Mouse (Mus musculus): ENCODE results near the gene H3f3b. TPM values are rescaled to one million over a fixed set of nuclear protein-coding genes. Genes with fewer than 3 reads are reported as not detected.
A peak's percentile ranks its signal among the peaks of the same experiment; 100 is the strongest.

H3f3b gene
- total and polyA plus RNA-seq, 2 experiments from 2014 or later = 627 to 2,179 TPM

DNA sequence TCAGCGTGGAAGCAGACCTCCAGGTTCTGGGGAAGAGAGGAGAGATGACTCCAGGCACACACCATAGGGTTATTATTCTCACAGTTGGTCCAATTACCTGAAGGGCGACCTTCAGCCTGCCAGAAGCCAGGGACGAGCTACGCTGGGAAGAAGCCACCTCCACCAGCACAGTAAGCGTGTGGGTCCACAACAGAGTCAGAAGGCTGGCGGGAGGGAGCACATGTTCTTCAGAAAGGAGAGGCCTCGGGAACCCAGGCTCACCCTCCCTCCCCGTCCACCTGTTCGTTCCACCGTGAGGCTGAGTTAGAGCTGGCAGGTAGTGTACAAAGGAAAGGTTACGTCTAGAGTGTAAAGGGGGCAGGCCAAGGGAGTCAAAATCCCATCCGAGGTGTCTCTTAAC, 37.6 kb upstream of the H3f3b start:
- no peak for TF ChIP-seq CTCF (IDR thresholded peaks at IDR 0.05; ENCODE audit: low read depth)
- H3K9ac ChIP-seq (replicated peaks; ENCODE audit: low read length) = no peak overlapping the region
- H3K36me3 ChIP-seq (ENCODE audit: insufficient read depth, low read length) = peaks cover 3% of the 10 kb centered on the region; the same call in 1 of the 2 replicates
- H3K27ac ChIP-seq = no peak overlapping the region
- no peak overlapping the region for H3K4me2 ChIP-seq (ENCODE audit: low read depth, low read length)
- no peak for DNase-seq (ENCODE audit: low spot score)
- ATAC-seq = no peak
- H3K4me1 ChIP-seq (ENCODE audit: insufficient read depth, low read length) = 0 out of 2 replicates have a peak, but pooled peaks cover 4% of the 10 kb centered on the region
- WGBS = 88% methylated on average over 12 of the region's 12 CpGs
- H3K4me3 ChIP-seq (ENCODE audit: low read length) = no peak overlapping the region
- H3K9me3 ChIP-seq (ENCODE audit: low read length) = no peaks in the 10 kb centered on the region
- no peaks in the 10 kb centered on the region for H3K27me3 ChIP-seq (ENCODE audit: insufficient read depth, low read length)

DNA sequence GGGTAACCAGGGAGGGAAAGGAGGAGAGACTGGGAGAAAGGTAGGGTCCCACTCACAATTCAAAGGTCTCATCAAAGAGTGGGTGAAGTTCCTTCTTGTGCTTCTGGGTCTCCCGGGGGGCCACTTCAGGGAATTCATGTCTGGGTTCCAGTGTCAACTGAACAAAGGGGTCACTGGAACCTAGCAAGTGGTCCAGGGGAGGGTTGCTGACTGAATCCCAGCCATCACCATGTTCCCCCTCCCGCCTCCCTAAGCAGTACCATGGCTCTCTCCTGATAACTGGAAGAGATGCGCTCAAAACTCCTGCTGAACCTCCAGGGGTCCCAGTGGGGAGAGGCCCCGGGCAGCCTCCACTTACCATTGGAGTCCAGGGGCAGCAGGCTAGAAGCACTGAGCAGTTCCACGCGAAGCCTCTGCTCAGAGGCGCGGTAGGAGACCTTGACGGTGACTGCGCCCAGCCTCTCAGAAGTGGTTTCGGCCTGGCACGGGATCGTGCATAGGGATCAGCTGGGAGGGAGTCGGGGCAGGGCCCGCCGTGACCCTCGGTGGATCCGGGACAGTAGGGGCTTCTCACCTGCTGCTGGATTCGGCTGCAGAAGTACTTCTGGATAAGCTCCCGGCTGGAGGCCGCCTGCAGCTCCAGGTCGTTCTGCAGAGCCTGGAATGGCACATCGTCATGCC, 36.6 kb upstream of the H3f3b start:
- H3K36me3 ChIP-seq (ENCODE audit: insufficient read depth, low read length) = peaks cover 11% of the 10 kb centered on the region
- no peaks in the 10 kb centered on the region for H3K9me3 ChIP-seq (ENCODE audit: low read length)
- WGBS = 60% methylated on average over 23 of the region's 23 CpGs
- H3K4me3 ChIP-seq (ENCODE audit: low read length) = no peak overlapping the region
- DNase-seq (ENCODE audit: low spot score) (no peak), ATAC-seq (no peak)
- 0 out of 2 replicates have a peak, but pooled peaks cover 4% of the 10 kb centered on the region for H3K4me1 ChIP-seq (ENCODE audit: insufficient read depth, low read length)
- no peak for TF ChIP-seq CTCF (IDR thresholded peaks at IDR 0.05; ENCODE audit: low read depth)
- H3K4me2 ChIP-seq (ENCODE audit: low read depth, low read length) = no peak overlapping the region
- H3K27ac ChIP-seq = no peak overlapping the region
- H3K9ac ChIP-seq (replicated peaks; ENCODE audit: low read length) = no peak overlapping the region
- no peaks in the 10 kb centered on the region for H3K27me3 ChIP-seq (ENCODE audit: insufficient read depth, low read length)

DNA sequence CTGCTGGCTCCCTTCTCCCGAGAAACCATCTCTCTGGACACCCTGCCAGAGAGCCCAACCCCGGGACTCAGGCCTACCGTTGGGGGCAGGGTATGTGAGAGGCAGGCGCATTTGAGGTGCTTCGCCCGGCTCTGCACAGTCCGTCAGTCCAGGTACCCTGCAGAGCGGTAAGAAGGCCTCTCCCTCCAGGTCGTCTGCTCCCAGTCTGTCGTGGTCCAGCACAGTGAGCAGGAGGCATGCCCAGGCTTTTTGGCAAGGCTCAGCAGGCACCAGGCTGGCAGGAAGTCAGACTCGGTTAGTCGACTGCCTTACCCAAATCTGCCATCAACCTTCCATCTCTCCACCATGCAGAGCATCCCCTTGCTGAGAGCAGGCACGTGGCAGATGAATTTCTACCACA, 35.8 kb upstream of the H3f3b start:
- TF ChIP-seq CTCF (IDR thresholded peaks at IDR 0.05; ENCODE audit: low read depth) = no peak
- H3K4me2 ChIP-seq (ENCODE audit: low read depth, low read length) = no peak overlapping the region
- H3K4me1 ChIP-seq (ENCODE audit: insufficient read depth, low read length) = 0 out of 2 replicates have a peak, but pooled peaks cover 4% of the 10 kb centered on the region
- 42% methylated on average over 13 of the region's 13 CpGs for WGBS
- no peaks in the 10 kb centered on the region for H3K9me3 ChIP-seq (ENCODE audit: low read length)
- H3K27me3 ChIP-seq (ENCODE audit: insufficient read depth, low read length) = no peaks in the 10 kb centered on the region
- no peak overlapping the region for H3K9ac ChIP-seq (replicated peaks; ENCODE audit: low read length)
- no peak overlapping the region for H3K4me3 ChIP-seq (ENCODE audit: low read length)
- peak; percentile 39; the same call in 1 of the 2 replicates for ATAC-seq
- peak overlapping the region; percentile 36; the same call in 1 of the 2 replicates for H3K27ac ChIP-seq
- H3K36me3 ChIP-seq (ENCODE audit: insufficient read depth, low read length) = peaks cover 18% of the 10 kb centered on the region
- peak; percentile 57 for DNase-seq (ENCODE audit: low spot score)

DNA sequence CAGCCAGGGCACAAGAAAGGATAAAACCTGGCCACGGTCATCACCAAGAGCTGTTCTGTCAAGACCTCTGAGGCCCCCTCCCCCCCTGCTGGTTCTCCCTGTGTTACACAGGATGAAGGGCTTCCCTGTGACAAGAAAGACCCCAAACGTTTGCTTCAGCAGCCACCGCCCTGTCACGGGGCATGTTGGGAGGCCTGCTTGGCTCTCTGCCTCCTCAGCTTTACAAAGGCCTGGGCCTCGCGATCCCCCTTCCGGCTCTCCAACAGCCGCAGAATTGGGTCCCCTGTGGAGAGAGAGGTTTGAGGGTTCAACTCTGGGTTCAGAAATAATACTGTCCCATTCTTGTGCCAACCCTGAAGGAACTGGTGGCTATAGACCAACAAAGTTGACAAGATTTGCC, 34.8 kb upstream of the H3f3b start:
- H3K27ac ChIP-seq = peak overlapping the region; percentile 17; the same call in 1 of the 2 replicates
- WGBS = 41% methylated on average over 8 of the region's 8 CpGs
- no peak for DNase-seq (ENCODE audit: low spot score)
- peaks cover 29% of the 10 kb centered on the region for H3K36me3 ChIP-seq (ENCODE audit: insufficient read depth, low read length)
- 0 out of 2 replicates have a peak, but pooled peaks cover 4% of the 10 kb centered on the region for H3K4me1 ChIP-seq (ENCODE audit: insufficient read depth, low read length)
- no peak for ATAC-seq
- H3K9me3 ChIP-seq (ENCODE audit: low read length) = no peaks in the 10 kb centered on the region
- H3K4me2 ChIP-seq (ENCODE audit: low read depth, low read length) = no peak overlapping the region
- H3K9ac ChIP-seq (replicated peaks; ENCODE audit: low read length) = no peak overlapping the region
- no peak for TF ChIP-seq CTCF (IDR thresholded peaks at IDR 0.05; ENCODE audit: low read depth)
- no peaks in the 10 kb centered on the region for H3K27me3 ChIP-seq (ENCODE audit: insufficient read depth, low read length)
- no peak overlapping the region for H3K4me3 ChIP-seq (ENCODE audit: low read length)

DNA sequence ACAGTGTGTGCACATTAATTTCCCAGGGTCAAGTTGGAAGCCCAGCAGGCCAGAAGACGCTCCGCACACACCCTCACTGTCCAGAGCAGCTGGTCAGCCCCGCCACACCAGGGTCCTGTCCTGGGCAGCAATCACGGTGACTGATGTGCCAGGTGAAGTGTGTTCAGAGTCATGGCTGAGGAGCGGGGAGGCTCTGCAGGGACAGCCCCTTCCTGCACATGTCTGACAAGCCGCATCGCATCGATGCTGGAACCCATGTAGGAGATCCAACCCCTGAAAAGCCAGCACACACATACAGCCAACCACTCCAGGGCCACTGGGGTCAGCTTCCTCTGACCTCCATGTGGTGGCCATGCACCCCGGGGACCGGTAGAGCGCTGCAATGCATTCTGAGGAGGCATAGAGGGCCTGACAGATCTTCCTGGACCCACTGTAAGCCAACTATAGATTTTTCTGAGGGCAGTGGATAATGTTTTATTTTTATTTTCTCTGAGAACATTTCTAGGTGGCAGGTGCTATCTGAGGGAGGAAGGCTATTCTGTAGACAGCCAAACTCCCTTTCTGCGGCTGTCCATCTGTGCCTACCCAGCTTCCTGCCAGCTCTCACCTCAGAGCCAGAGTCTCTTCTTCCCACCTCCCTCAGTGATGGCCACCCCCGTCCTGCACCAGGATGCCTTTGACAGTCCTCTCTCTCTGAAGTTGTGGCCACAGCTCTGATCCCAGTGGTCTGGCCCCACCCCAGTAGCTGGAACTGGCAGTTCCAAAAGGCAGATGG, 34.1 kb upstream of the H3f3b start:
- Histone ChIP-seq H3K27ac (peak overlapping the region; percentile 17; the same call in 1 of the 2 replicates), H3K4me3 (ENCODE audit: low read length) (no peak overlapping the region), H3K4me2 (ENCODE audit: low read depth, low read length) (no peak overlapping the region), H3K4me1 (ENCODE audit: insufficient read depth, low read length) (0 out of 2 replicates have a peak, but pooled peaks cover 4% of the 10 kb centered on the region), H3K27me3 (ENCODE audit: insufficient read depth, low read length) (no peaks in the 10 kb centered on the region), H3K9me3 (ENCODE audit: low read length) (no peaks in the 10 kb centered on the region), H3K36me3 (ENCODE audit: insufficient read depth, low read length) (peaks cover 35% of the 10 kb centered on the region), H3K9ac (replicated peaks; ENCODE audit: low read length) (no peak overlapping the region)
- DNase-seq (ENCODE audit: low spot score) = no peak
- WGBS = 82% methylated on average over 13 of the region's 13 CpGs
- no peak for ATAC-seq
- no peak for TF ChIP-seq CTCF (IDR thresholded peaks at IDR 0.05; ENCODE audit: low read depth)

DNA sequence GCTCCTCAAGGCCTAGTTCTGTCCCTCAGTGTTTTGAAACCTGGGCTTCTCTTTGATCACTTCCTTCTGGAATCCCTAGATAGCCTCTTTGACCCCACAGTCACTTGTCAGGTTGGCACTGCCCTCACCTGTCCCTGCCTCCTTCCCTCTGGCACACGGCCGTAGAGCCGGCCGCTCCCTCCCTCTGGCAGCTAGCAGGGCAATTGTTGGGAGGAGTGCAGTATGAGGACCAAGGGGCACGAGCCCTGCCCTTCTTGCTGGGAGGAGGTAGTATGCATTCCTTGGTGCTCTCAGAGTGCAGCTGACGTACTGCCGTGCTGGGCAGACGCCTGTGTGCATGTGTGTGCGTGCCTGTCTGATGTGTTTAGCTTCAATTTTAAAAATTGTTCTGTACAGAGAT, 32.8 kb upstream of the H3f3b start:
- no peak overlapping the region for H3K4me3 ChIP-seq (ENCODE audit: low read length)
- no peaks in the 10 kb centered on the region for H3K27me3 ChIP-seq (ENCODE audit: insufficient read depth, low read length)
- whole genome bisulfite sequencing = 80% methylated on average over 9 of the region's 9 CpGs
- ATAC-seq (no peak), DNase-seq (ENCODE audit: low spot score) (no peak)
- TF ChIP-seq CTCF (IDR thresholded peaks at IDR 0.05; ENCODE audit: low read depth) = no peak
- no peak overlapping the region for H3K27ac ChIP-seq
- no peaks in the 10 kb centered on the region for H3K9me3 ChIP-seq (ENCODE audit: low read length)
- 0 out of 2 replicates have a peak, but pooled peaks cover 4% of the 10 kb centered on the region for H3K4me1 ChIP-seq (ENCODE audit: insufficient read depth, low read length)
- H3K36me3 ChIP-seq (ENCODE audit: insufficient read depth, low read length) = peaks cover 47% of the 10 kb centered on the region
- no peak overlapping the region for H3K9ac ChIP-seq (replicated peaks; ENCODE audit: low read length)
- H3K4me2 ChIP-seq (ENCODE audit: low read depth, low read length) = no peak overlapping the region
